Mouse (Mus musculus) kidney, embryonic 16.5 days (tissue): ENCODE data around the gene Rpl7a. TPM values are rescaled to one million over a fixed set of nuclear protein-coding genes. Genes with fewer than 3 reads are reported as not detected.

Source experiments
- ATAC-seq: fragments of 200-750 bp; cut with Nextera tagmentation; 2 replicates; pipeline ENCODE4 v1.8.0; 2017; ENCODE audit warnings: moderate TSS enrichment; ENCODE audit not compliant: low FRiP score, low TSS enrichment
- H3K27ac ChIP-seq: fragments of 300-500 bp; sonication (generic); 2 replicates; pipeline ENCODE4 v1.5.1; 2014; ENCODE audit warnings: low read length
- H3K27me3 ChIP-seq: fragments of 300-500 bp; sonication (generic); 2 replicates; pipeline ENCODE4 v1.6.1; 2014; ENCODE audit warnings: low read length, control low read depth, mixed read lengths; ENCODE audit not compliant: insufficient read depth
- H3K36me3 ChIP-seq: fragments of 300-500 bp; sonication (generic); 2 replicates; pipeline ENCODE4 v1.6.1; 2014; ENCODE audit warnings: low read length, control low read depth, mixed read lengths; ENCODE audit not compliant: insufficient read depth
- H3K4me1 ChIP-seq: fragments of 300-500 bp; sonication (generic); 2 replicates; pipeline ENCODE4 v1.6.1; 2014; ENCODE audit warnings: low read length, control low read depth, mixed read lengths; ENCODE audit not compliant: insufficient read depth
- H3K4me2 ChIP-seq: fragments of 300-500 bp; sonication (generic); replicated peaks from 2 replicates; pipeline ENCODE4 v1.6.1; 2014; ENCODE audit warnings: low read depth, low read length
- H3K4me3 ChIP-seq: fragments of 300-500 bp; sonication (generic); 2 replicates; pipeline ENCODE4 v1.5.1; 2014; ENCODE audit warnings: mild to moderate bottlenecking, low read length
- H3K9ac ChIP-seq: fragments of 300-500 bp; sonication (generic); replicated peaks from 2 replicates; pipeline ENCODE4 v1.6.1; 2014; ENCODE audit warnings: low read length
- H3K9me3 ChIP-seq: fragments of 300-500 bp; sonication (generic); 2 replicates; pipeline ENCODE4 v1.6.1; 2016; ENCODE audit warnings: low read length, control low read depth
- WGBS: fragments of 180-500 bp; shearing (Covaris S2); extraction: QIAGEN DNeasy Blood & Tissue Kit; methylation state at CpG from one replicate; pipeline ENCODE4 v1.1.7; 2014; 5-methylcytosine and 5-hydroxymethylcytosine counted together
- polyA plus RNA-seq: library from polyadenylated mRNA; unstranded; fragments of >200 nt; fragmentation: Nextera tagmentation; extraction: Ambion mirVana; gene quantifications from 2 replicates; pipeline ENCODE4 v1.2.1, GENCODE M21; 2015

Gene Rpl7a
- polyA plus RNA-seq, 1 experiment from 2014 or later: 624 TPM

DNA sequence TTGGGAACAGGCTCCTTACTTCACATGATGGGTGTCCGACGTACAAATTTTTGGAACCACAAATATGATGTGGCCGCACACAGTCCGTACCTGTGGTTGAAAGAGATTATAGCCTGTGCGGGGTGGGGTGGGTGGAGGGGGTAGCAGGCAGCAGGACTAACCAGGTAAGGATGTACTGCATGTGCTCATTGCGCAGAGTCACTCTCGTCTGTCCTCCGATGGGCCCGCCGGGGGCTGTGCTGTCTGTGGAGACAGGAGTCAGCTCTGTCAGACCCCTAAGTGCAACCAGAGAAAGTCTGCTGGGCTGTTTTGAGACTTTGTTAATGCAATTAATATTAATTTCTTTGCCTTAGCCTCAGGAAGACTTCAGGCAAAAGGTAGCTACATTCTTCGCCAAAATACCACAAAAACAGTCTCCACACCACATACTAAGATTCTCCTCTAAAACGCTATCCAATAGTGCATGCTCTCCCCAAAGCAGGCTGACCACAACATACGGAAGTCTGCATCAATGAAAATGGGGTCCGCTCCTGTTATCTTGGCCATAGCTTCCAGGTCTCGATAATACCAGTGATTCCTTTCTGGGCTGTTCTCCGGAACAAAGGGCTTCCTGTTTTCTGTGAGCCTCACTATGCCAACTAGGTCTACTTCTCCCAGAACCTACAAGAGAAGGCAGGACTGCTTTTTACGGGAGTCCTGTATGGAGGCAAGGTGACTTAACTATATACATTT is 3.0 kb downstream of the Rpl7a start:
- WGBS: 85% methylated on average over 17 of the region's 17 CpGs
- peaks cover 39% of the 10 kb centered on the region for H3K36me3 ChIP-seq
- no peaks in the 10 kb centered on the region for H3K9me3 ChIP-seq
- H3K9ac ChIP-seq: no peak overlapping the region
- no peak overlapping the region for H3K4me2 ChIP-seq
- H3K4me1 ChIP-seq: peaks cover 54% of the 10 kb centered on the region
- no peak overlapping the region for H3K27ac ChIP-seq
- ATAC-seq: no peak
- no peaks in the 10 kb centered on the region for H3K27me3 ChIP-seq
- H3K4me3 ChIP-seq: no peak overlapping the region

DNA sequence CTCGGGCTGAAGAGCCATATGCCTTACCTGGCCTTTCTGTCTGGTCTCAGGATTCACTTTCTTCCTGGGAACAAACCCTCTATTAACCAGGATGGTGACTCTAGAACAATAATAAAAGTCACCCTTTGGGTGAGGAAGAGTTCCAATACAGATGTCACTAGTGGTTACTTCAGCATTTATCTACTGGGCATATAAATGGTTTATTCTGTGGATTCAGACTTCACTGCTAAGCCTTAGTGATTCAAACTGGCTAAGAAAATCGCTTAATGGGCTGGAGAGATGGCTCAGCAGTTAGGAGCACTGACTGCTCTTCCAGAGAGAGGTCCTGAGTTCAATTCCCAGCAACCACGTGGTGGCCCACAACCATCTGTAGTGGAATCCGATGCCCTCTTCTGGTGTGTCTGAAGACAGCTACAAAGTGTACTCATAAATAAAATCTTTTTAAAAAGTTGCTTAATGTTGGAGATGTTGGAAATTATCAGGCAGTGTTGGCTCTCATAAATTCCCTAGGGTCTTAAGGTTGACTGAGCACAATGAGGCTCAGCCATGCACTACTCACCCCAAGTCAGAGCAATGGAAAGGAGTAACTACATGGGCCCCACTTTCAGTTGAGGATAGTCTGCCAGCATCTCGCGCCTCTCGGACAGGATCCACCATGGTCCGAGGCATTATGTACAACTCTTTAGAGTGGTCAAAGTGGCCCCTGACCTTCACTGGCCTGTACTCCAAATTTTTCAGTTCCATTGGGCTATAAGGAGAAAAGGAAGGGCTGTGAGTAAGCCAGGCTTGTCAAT is 3.8 kb downstream of the Rpl7a start:
- peaks cover 46% of the 10 kb centered on the region for H3K36me3 ChIP-seq
- H3K27ac ChIP-seq: 0 out of 2 replicates have a peak overlapping the region, but pooled peaks have one; percentile 8
- H3K27me3 ChIP-seq: no peaks in the 10 kb centered on the region
- H3K9me3 ChIP-seq: no peaks in the 10 kb centered on the region
- H3K9ac ChIP-seq: no peak overlapping the region
- ATAC-seq: no peak
- peaks cover 46% of the 10 kb centered on the region for H3K4me1 ChIP-seq
- H3K4me3 ChIP-seq: no peak overlapping the region
- H3K4me2 ChIP-seq: peak overlapping the region; percentile 97
- WGBS: 54% methylated on average over 8 of the region's 8 CpGs

DNA sequence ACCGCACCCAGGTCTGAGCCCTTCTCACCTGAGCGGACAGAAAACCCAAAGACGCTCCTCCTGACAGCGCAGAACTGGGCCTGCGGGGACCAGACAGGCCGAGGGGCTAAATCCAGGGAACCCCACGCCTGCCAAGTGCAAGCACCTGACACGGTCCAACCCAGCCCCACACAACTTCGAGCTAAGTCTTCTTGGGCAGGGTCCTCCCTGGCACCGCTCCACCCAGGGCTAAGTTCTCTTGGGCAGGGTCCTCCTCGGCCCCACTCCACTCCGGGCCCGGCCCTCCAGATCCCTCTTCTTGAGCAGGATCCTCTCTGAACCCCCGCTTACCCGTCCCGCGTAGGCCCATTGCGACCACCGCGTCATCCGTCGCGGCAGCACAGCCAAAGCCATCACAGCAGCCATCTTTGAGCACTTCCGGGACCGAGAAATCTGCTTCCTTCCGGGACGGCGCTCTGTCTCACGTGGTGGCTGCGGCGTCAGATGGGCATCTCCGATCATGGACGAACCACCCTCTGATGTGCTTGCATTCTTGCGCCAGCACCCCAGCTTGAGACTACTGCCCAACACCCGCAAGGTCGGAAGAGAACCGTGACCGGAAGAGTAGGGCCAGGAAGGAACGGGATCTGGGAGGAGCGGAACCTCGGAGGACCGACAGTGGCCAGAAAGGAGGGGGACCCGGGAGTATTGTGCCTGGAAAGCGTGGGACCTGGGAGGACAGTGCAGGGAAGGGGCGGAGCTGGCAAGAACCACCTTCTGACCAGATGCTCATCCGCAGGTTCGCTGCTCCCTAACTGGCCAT is 5.6 kb downstream of the Rpl7a start, which contains the start of the genes Surf2 and Surf1:
Gene Surf2, plus strand, starts transcription at position 441 of the 802 bp plus-strand sequence.
Gene Surf1, minus strand, starts transcription at position 604 of the 802 bp plus-strand sequence.
- Histone ChIP-seq H3K9ac (peak within 1 kb of the TSS; percentile 89), H3K27ac (peak within 1 kb of the TSS; percentile 91), H3K4me3 (peak within 1 kb of the TSS; percentile 88), H3K4me2 (peak within 1 kb of the TSS; percentile 97), H3K36me3 (peaks cover 63% of the 10 kb centered on the region), H3K4me1 (peaks cover 42% of the 10 kb centered on the region), H3K27me3 (no peaks in the 10 kb centered on the region), H3K9me3 (no peaks in the 10 kb centered on the region)
- peak; percentile 80 for ATAC-seq
- WGBS: under 1% methylated on average over 47 of the region's 47 CpGs

DNA sequence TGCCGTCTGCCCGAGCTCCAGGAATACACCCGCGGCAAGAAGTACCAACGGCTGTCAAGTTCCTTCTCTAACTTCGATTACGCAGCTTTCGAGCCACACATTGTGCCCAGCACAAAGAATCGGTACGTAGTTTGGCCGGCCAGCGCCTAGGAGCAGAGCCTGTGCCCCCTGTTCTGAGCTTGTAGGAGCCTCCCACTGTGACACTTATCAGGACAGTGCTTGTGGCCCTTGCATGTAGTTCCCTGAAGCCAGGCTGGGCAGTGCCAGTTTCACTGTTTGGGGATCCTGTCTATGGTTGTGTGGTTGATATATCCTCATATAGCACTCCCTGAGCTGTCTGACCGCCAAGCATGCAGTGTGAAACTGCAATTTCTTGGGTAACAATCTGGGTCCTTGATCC is 6.2 kb downstream of the Rpl7a start:
- peaks cover 65% of the 10 kb centered on the region for H3K36me3 ChIP-seq

DNA sequence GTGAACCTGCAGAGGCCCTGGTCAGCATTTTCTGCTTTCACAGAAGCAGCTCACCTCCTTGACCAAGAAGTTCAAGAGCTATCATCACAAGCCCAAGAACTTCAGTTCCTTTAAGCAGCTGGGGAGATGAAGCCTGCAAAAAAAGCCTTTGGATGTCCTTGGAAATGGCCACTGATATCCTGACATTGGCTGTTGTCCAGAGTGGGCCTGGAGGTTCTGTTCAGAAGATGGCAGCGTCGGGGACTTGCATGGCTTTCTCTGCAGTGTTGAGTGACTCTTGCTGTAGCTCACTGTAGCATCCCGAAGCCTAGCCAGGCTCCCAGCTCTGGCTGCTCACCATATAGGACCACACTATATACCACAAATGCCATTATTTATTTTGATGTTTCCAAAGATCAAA is 9.1 kb downstream of the Rpl7a start:
- WGBS: 88% methylated on average over 3 of the region's 3 CpGs
- ATAC-seq: no peak
- H3K27ac ChIP-seq: no peak overlapping the region

More for the DNA sequence above, 6.2 kb downstream of the Rpl7a start:
- H3K4me3 ChIP-seq: peak overlapping the region; percentile 88
- peak overlapping the region; percentile 91 for H3K27ac ChIP-seq
- peak; percentile 29; the same call in 1 of the 2 replicates for ATAC-seq
- H3K27me3 ChIP-seq: no peaks in the 10 kb centered on the region
- peak overlapping the region; percentile 89 for H3K9ac ChIP-seq
- WGBS: 2% methylated on average over 13 of the region's 13 CpGs
- peak overlapping the region; percentile 97 for H3K4me2 ChIP-seq
- no peaks in the 10 kb centered on the region for H3K9me3 ChIP-seq
- H3K4me1 ChIP-seq: peaks cover 39% of the 10 kb centered on the region

DNA sequence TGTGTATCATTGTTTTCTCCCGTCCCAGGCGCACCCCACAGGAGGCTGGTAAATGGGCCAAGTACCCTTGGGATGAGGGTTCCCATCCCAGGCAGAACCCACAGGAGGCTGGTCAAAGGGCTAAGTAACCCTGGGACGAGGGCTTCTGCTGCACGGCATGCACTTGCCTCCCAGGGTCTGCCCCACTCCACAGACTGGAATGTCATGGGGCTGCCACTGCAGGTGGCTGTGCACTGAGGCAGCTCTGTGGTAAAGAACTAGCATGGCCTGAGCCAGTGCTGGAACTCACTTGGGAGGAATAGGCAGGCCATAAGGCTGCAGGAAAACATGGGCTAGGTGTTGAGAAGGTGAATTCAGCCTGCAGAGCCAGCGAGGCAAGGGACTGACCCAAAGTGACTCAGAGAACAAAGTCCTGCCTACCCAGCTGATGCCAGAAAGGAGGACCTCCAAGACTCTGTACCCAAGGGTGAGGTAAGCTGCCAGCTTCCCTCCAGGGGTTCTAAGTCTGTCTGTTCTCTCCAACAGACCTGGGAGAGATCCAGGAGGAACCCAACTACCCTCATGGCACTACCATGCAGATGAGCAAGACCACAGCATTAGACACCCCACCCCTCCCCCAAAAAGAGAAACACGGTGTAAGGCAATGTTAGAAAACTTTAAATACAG is 9.8 kb downstream of the Rpl7a start:
- H3K4me3 ChIP-seq: no peak overlapping the region
- H3K9ac ChIP-seq: no peak overlapping the region
- H3K4me1 ChIP-seq: peaks cover 21% of the 10 kb centered on the region
- 84% methylated on average over 6 of the region's 6 CpGs for WGBS
- no peak overlapping the region for H3K4me2 ChIP-seq
- no peak overlapping the region for H3K27ac ChIP-seq
- ATAC-seq: no peak
- H3K36me3 ChIP-seq: peaks cover 69% of the 10 kb centered on the region
- H3K9me3 ChIP-seq: no peaks in the 10 kb centered on the region
- no peaks in the 10 kb centered on the region for H3K27me3 ChIP-seq

More for the DNA sequence above, 9.1 kb downstream of the Rpl7a start:
- no peak overlapping the region for H3K4me3 ChIP-seq
- H3K9me3 ChIP-seq: no peaks in the 10 kb centered on the region
- peaks cover 63% of the 10 kb centered on the region for H3K36me3 ChIP-seq
- no peak overlapping the region for H3K4me2 ChIP-seq
- H3K4me1 ChIP-seq: peaks cover 28% of the 10 kb centered on the region
- no peak overlapping the region for H3K9ac ChIP-seq
- H3K27me3 ChIP-seq: no peaks in the 10 kb centered on the region

DNA sequence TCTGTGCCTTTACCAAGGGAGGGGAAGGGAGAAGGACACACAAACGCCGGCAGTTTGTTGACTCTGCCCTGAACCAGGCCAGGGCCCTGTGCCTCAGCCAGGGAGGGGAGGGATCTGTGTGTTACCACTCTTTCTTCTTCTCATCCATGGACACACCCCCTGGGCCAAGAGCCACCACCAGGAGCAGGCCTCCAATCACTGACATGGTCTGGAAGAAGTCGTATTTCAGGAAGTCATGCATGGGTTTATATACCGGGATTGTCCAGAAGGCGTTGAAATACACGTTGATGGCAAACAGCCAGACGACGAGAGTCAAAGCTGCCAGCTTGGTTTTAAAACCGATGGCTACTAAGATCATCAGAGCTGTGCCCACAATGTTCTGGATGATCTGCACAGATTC is 11.2 kb downstream of the Rpl7a start:
- Histone ChIP-seq H3K36me3 (peaks cover 78% of the 10 kb centered on the region), H3K4me1 (peaks cover 15% of the 10 kb centered on the region), H3K27ac (no peak overlapping the region), H3K27me3 (no peaks in the 10 kb centered on the region), H3K9ac (no peak overlapping the region), H3K4me3 (no peak overlapping the region), H3K9me3 (no peaks in the 10 kb centered on the region), H3K4me2 (no peak overlapping the region)
- no peak for ATAC-seq
- WGBS: 73% methylated on average over 9 of the region's 9 CpGs

DNA sequence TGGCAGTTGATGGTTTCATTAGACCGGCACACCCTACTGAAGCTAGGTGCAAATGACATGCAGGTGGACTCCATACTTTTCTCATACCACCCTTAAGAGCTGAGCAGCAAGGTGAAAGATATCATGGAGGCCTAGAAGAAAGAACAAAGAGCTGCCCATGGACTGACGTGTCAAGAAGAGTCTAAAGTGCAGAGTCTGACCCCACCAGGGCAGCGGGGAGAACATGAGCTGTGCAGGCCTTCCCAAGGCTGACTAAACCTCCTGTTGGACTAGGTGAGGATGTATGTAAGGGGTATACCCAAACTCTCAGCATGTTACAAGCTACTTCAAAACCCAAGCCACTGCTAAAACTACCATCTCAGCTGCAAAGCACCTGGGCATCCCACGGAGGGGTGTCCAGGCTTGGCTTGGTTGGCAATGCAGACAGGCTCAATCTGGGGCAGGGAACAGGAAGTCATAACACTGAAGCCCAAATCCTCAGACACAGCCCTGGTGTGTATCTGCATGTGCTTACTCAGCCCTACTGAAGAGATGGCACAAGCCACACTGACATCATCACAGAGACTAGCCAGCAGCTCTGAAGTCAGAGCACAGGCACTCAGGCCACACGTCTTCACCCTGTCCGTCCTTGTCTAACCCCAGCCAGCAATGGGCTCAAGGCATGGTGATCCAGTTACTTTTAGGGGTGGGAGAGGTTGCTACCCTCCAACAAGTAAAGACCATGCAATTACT is 17.3 kb downstream of the Rpl7a start:
- no peak overlapping the region for H3K4me3 ChIP-seq
- peaks cover 17% of the 10 kb centered on the region for H3K4me1 ChIP-seq
- no peaks in the 10 kb centered on the region for H3K9me3 ChIP-seq
- H3K4me2 ChIP-seq: no peak overlapping the region
- no peak for ATAC-seq
- no peak overlapping the region for H3K27ac ChIP-seq
- H3K9ac ChIP-seq: no peak overlapping the region
- WGBS: 90% methylated on average over 6 of the region's 6 CpGs
- peaks cover 61% of the 10 kb centered on the region for H3K36me3 ChIP-seq
- no peaks in the 10 kb centered on the region for H3K27me3 ChIP-seq
